Mouse (Mus musculus) frontal cortex, postnatal 25 days (tissue): ENCODE measurements around the gene Map4k2.

Experiments
- DNase-seq, 2 experiments: peaks; one replicate each; pipeline ENCODE4 v3.0.0; 2022; ENCODE audit warnings: low spot score in 2 of 2

The Map4k2 gene

DNA sequence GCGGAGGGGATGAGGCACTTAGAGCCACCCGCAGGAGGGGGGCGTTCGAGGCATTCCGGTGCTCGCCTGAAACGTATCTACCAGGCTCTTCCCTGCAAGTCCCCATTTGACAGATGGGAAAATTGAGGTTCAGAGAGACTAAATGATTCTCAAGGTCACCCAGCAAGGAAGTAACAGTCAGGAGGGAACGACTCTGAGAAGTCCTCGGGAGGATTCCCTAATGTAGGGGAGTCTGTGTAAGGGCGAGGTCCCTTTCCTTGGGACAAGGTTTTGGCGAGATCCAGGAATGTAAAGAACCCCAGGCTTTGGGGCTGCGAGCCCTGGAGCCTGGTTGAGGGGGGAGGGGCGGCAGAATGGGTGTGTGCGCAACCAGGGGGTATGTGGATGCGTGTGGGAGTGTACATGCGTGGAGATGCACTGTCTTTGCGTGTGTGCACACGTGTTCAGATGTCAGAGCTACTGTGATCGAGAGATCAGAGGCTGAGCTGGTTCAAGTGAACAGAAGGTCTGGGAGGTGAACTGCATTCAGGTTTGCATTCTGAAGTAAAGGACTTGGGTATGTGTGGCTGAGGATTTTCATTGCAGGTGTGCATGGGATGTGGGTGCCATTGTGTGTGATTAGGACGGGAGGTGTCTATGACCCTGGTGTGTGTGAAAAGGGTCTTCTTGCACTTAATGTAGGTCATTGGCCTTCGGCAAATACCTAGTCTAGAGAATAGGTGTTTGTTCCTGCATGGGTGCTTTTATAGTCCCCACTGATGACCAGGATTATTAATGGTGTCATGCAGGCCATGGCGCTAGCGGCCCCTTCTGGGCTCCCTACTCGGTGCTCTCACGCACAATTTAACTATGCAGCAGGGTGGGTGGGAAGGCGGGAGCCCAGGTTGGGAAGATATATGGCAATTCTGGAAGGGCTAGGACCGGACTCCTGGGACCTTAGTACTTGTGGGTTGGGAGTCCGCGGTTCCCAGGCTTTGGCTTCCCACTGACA is 59.5 kb downstream of the Map4k2 start:
- DNase-seq = no peak

DNA sequence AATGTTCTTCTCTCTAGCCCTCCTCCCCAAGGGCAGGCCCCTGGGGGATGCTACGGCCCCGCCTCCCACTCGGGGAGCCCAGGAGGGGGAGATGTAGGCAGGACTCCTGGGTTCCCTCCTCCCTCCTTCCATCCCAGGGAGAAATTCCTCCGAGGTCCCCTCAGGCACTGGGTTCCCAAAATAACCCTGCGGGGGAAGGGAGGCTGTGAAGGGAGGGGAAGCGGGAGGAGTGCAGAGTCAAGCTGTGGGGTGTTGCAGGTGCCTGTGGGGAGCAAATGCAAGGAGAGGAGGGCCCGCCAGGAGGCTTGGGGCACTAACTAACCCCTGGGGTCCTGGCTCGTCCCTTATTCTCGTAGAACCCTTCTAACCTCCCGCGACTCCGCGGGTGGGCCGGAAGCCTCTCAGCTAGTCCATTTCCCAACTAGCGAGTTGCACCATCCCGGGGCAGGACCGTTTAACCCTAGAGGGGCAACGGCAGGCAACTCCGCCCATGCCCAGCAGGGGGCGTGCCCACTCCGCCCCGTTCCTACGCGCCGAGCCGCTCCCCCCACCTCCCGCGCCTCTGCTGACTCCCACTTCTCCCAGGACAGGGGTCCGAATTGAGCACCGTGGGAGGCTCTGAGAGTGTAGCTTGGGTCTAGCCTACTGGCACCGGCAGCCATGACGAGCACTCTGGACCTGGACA is 60.3 kb downstream of the Map4k2 start:
- DNase-seq = peak; percentile 57 to 61

DNA sequence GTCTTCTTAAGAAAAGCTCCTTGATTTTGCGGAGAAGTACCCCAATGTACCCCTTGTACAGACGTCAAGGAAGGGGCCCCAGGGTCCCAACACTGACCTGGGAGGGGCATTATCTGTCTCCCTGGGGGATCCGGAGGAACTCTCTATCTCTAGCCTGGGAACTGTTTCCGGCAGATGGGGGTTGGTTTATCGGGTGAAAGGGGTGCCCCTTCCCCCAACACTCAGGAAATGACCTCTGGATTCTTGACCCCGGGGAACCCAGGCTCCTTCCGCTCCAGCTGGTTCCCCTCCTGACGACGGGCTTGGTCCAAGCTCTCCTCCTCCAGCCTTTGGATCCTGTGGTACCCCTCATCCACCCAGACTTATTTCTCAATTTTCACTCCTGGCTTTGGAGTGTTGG is 61.0 kb downstream of the Map4k2 start:
- DNase-seq = no peak

DNA sequence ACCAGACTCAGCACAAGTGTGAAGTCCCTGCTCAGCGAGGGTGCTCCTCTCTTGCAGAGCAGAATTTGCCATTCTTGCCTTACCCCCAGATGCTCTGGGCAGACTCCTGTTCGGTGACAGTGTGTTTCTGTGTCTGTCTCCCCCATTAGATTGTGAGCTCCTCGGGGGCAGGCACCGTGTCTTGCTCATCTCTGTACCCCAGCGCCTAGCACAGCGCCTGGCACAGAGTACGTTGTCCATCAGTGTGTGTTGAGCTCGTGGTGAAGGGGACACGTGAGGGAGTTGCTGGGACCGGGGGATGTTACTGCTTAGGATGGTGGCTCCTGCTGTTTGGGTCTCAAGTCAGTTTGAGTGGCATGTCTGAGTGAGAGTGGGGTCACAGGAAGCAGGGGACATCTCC is 62.9 kb downstream of the Map4k2 start:
- DNase-seq = no peak
